Comparison of ENCODE assay signal across 17 mouse cellular contexts in genomic region chr2:131721631-131722545, GRCm38 (mm10).
A peak's percentile ranks its signal among the peaks of the same experiment; 100 is the strongest.
DNase-seq lines count a peak whose midpoint lies in the region.
"Had no signal": no experiment of that assay in that cellular context is flagged by ENCODE, and none has a peak within 500 bp of the region (broad histone marks: within the 10 kb centered on the region; RNA-seq: fewer than 3 reads in every experiment).

No protein-coding gene starts in this region.

- peak; percentile 19 for DNase-seq in kidney, adult 11 months
- DNase-seq in kidney, postnatal 25 days: no peak
- peak; percentile 70 for DNase-seq in 3134 (ENCODE audit: extremely low read depth, insufficient read length, low spot score)
- DNase-seq in NIH3T3 (ENCODE audit: low read depth): peak; percentile 88
- DNase-seq in adrenal gland, postnatal 25 days: peak; percentile 42
- no peak for DNase-seq in right cerebral cortex, postnatal 14 days
- no peak for DNase-seq in frontal cortex, postnatal 10 days (ENCODE audit: low spot score in 2 of 2)
- no peak for DNase-seq in embryo, embryonic 9.5 days (ENCODE audit: extremely low spot score)
- DNase-seq: cerebellum, adult 2 months; cerebellum, postnatal 25 days; gastrocnemius, postnatal 10 days; layer of hippocampus, adult 9-11 months; lung, postnatal 36 days; retina, postnatal 1 day; right cerebral cortex, postnatal 4 days; thymus, adult 18-20 months; thymus, postnatal 36 days had no signal

Comparison
In these comparisons a context has a peak if more than half of its experiments do, and no peak if none do; other contexts are left out.
1. DNase-seq: peak in kidney, adult 11 months (single experiment), 3134 (single experiment), NIH3T3 (single experiment) and adrenal gland, postnatal 25 days (single experiment); none in kidney, postnatal 25 days (0 of 2), right cerebral cortex, postnatal 14 days (single experiment), frontal cortex, postnatal 10 days (0 of 2) and embryo, embryonic 9.5 days (single experiment).